Mouse (Mus musculus) bone marrow macrophage, adult 2 months (primary cell): ENCODE data around the gene Borcs7.

Experiments
- CTCF ChIP-seq: IDR thresholded peaks from 2 replicates; pipeline ENCODE4 v1.5.1; 2012; ENCODE audit warnings: low read depth, mild to moderate bottlenecking, low read length, moderate library complexity
- POLR2A ChIP-seq: IDR thresholded peaks from 2 replicates; pipeline ENCODE4 v1.6.1; 2012; ENCODE audit warnings: mild to moderate bottlenecking, low read depth, low read length, borderline replicate concordance

DNA sequence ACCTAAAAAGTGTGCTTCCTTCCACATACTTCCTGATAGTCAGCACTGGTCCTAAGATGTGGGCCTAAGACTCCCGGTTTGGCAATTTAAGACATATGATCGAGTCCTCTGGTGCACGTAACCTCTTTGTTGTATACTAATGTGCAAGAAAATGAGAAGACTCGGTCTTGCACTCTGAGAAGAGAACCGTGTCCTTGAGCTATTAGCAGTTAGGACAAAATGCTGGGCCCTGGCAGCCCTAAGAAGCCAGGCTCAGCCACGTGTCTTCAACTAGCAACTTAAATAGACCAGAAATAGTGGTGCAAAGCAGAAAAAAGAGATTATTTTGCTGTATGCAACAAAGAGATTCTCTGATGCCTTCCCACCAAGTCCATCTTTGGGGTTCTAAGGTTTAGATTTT lies 26.9 kb upstream of the Borcs7 start:
- TF ChIP-seq CTCF, result no peak
- TF ChIP-seq POLR2A, result no peak
